Mouse (Mus musculus): ENCODE measurements around the gene Cdh13. TPM values are rescaled to one million over a fixed set of nuclear protein-coding genes. Genes with fewer than 3 reads are reported as not detected.

The Cdh13 gene
- total and polyA plus RNA-seq, 3 experiments: 162 to 172 (median 163) TPM

- no peak overlapping the region for H3K27ac ChIP-seq
- WGBS: 55% methylated on average over 7 of the region's 7 CpGs
- no peaks in the 10 kb centered on the region for H3K4me1 ChIP-seq (ENCODE audit: control insufficient read depth, insufficient read depth, low read length)
- H3K79me2 ChIP-seq (replicated peaks; ENCODE audit: control insufficient read depth, insufficient read depth, low read length): no peaks in the 10 kb centered on the region
- no peak for TF ChIP-seq EP300 (IDR thresholded peaks at IDR 0.05; ENCODE audit: insufficient read depth, low read depth, low read length)
- no peak for TF ChIP-seq POLR2A (IDR thresholded peaks at IDR 0.05; ENCODE audit: insufficient read depth, low read depth, low read length)
- TF ChIP-seq CTCF (IDR thresholded peaks at IDR 0.05): no peak
- intact Hi-C loops (cut with DNase I): no loop called here
- DNase-seq: no peak
- H3K36me3 ChIP-seq (ENCODE audit: control insufficient read depth, insufficient read depth, low read length): no peaks in the 10 kb centered on the region
- no peak overlapping the region for H3K4me3 ChIP-seq
- H3K9ac ChIP-seq (ENCODE audit: low read depth, low read length): no peak overlapping the region
- H3K27me3 ChIP-seq (ENCODE audit: control insufficient read depth, insufficient read depth, low read length): no peaks in the 10 kb centered on the region
Observed at GRCm38 (mm10) chr8:118249923-118250322, 33.6 kb upstream of the Cdh13 start.

DNA sequence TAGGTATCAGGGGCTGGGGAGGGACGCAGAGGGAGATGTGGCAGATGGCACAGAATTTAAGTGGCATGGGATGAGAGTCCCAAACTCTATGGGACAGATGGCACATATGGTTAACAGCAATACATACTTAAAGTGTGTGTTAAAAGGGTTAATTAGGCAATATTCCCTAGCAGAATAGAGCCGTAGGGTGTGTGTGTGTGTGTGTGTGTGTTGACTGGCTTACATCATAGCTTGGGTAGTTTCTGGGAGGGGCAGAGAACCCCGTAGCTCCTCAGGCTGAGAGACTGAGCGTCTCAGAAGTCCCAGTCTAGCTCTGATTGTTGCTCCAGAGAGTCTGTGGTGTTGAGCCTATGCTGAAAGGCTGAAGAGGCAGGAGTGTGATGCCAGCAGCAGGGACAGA is 20.4 kb upstream of the Cdh13 start:
- Histone ChIP-seq H3K9ac (ENCODE audit: low read depth, low read length) (no peak overlapping the region), H3K4me3 (no peak overlapping the region), H3K27me3 (ENCODE audit: control insufficient read depth, insufficient read depth, low read length) (no peaks in the 10 kb centered on the region), H3K36me3 (ENCODE audit: control insufficient read depth, insufficient read depth, low read length) (no peaks in the 10 kb centered on the region), H3K79me2 (replicated peaks; ENCODE audit: control insufficient read depth, insufficient read depth, low read length) (no peaks in the 10 kb centered on the region), H3K27ac (no peak overlapping the region), H3K4me1 (ENCODE audit: control insufficient read depth, insufficient read depth, low read length) (no peaks in the 10 kb centered on the region)
- intact Hi-C loops (cut with DNase I): no loop called here
- no peak for TF ChIP-seq CTCF (IDR thresholded peaks at IDR 0.05)
- no peak for TF ChIP-seq EP300 (IDR thresholded peaks at IDR 0.05; ENCODE audit: insufficient read depth, low read depth, low read length)
- TF ChIP-seq POLR2A (IDR thresholded peaks at IDR 0.05; ENCODE audit: insufficient read depth, low read depth, low read length): no peak
- no peak for DNase-seq
- WGBS: 44% methylated on average over 4 of the region's 4 CpGs

GRCm38 (mm10) chr8:118270751-118271402 is 12.7 kb upstream of the Cdh13 start:
- Histone ChIP-seq H3K9ac (ENCODE audit: low read depth, low read length) (no peak overlapping the region), H3K4me3 (no peak overlapping the region), H3K79me2 (replicated peaks; ENCODE audit: control insufficient read depth, insufficient read depth, low read length) (no peaks in the 10 kb centered on the region), H3K27me3 (ENCODE audit: control insufficient read depth, insufficient read depth, low read length) (no peaks in the 10 kb centered on the region), H3K36me3 (ENCODE audit: control insufficient read depth, insufficient read depth, low read length) (no peaks in the 10 kb centered on the region), H3K4me1 (ENCODE audit: control insufficient read depth, insufficient read depth, low read length) (no peaks in the 10 kb centered on the region), H3K27ac (no peak overlapping the region)
- no peak for DNase-seq
- WGBS: 43% methylated on average over 7 of the region's 7 CpGs
- TF ChIP-seq CTCF (IDR thresholded peaks at IDR 0.05) (no peak), POLR2A (IDR thresholded peaks at IDR 0.05; ENCODE audit: insufficient read depth, low read depth, low read length) (no peak), EP300 (IDR thresholded peaks at IDR 0.05; ENCODE audit: insufficient read depth, low read depth, low read length) (no peak)
- intact Hi-C loops (cut with DNase I): no loop called here

- Histone ChIP-seq H3K9ac (ENCODE audit: low read depth, low read length) (no peak overlapping the region), H3K27ac (no peak overlapping the region), H3K79me2 (replicated peaks; ENCODE audit: control insufficient read depth, insufficient read depth, low read length) (no peaks in the 10 kb centered on the region), H3K27me3 (ENCODE audit: control insufficient read depth, insufficient read depth, low read length) (no peaks in the 10 kb centered on the region), H3K4me3 (no peak overlapping the region), H3K36me3 (ENCODE audit: control insufficient read depth, insufficient read depth, low read length) (no peaks in the 10 kb centered on the region), H3K4me1 (ENCODE audit: control insufficient read depth, insufficient read depth, low read length) (no peaks in the 10 kb centered on the region)
- intact Hi-C loops (cut with DNase I): no loop called here
- 89% methylated on average over 1 of the region's 1 CpGs for whole genome bisulfite sequencing
- DNase-seq: no peak
- no peak for TF ChIP-seq CTCF (IDR thresholded peaks at IDR 0.05)
- TF ChIP-seq EP300 (IDR thresholded peaks at IDR 0.05; ENCODE audit: insufficient read depth, low read depth, low read length): no peak
- TF ChIP-seq POLR2A (IDR thresholded peaks at IDR 0.05; ENCODE audit: insufficient read depth, low read depth, low read length): no peak
Observed at GRCm38 (mm10) chr8:118272493-118272892, 11.0 kb upstream of the Cdh13 start.

GRCm38 (mm10) chr8:118274243-118274642 is 9.3 kb upstream of the Cdh13 start:
- TF ChIP-seq EP300 (IDR thresholded peaks at IDR 0.05; ENCODE audit: insufficient read depth, low read depth, low read length): no peak
- no peak for TF ChIP-seq CTCF (IDR thresholded peaks at IDR 0.05)
- TF ChIP-seq POLR2A (IDR thresholded peaks at IDR 0.05; ENCODE audit: insufficient read depth, low read depth, low read length): no peak
- Histone ChIP-seq H3K4me3 (no peak overlapping the region), H3K79me2 (replicated peaks; ENCODE audit: control insufficient read depth, insufficient read depth, low read length) (no peaks in the 10 kb centered on the region), H3K27me3 (ENCODE audit: control insufficient read depth, insufficient read depth, low read length) (no peaks in the 10 kb centered on the region), H3K9ac (ENCODE audit: low read depth, low read length) (no peak overlapping the region), H3K27ac (no peak overlapping the region), H3K36me3 (ENCODE audit: control insufficient read depth, insufficient read depth, low read length) (no peaks in the 10 kb centered on the region), H3K4me1 (ENCODE audit: control insufficient read depth, insufficient read depth, low read length) (no peaks in the 10 kb centered on the region)
- WGBS: 78% methylated on average over 9 of the region's 9 CpGs
- intact Hi-C loops (cut with DNase I): no loop called here
- no peak for DNase-seq

GRCm38 (mm10) chr8:118274688-118275087 is 8.8 kb upstream of the Cdh13 start:
- Histone ChIP-seq H3K4me1 (ENCODE audit: control insufficient read depth, insufficient read depth, low read length) (no peaks in the 10 kb centered on the region), H3K36me3 (ENCODE audit: control insufficient read depth, insufficient read depth, low read length) (no peaks in the 10 kb centered on the region), H3K9ac (ENCODE audit: low read depth, low read length) (no peak overlapping the region), H3K27me3 (ENCODE audit: control insufficient read depth, insufficient read depth, low read length) (no peaks in the 10 kb centered on the region), H3K79me2 (replicated peaks; ENCODE audit: control insufficient read depth, insufficient read depth, low read length) (no peaks in the 10 kb centered on the region), H3K4me3 (no peak overlapping the region), H3K27ac (no peak overlapping the region)
- peak; percentile 51; the same call in 1 of the 2 replicates for TF ChIP-seq EP300 (IDR thresholded peaks at IDR 0.05; ENCODE audit: insufficient read depth, low read depth, low read length)
- peak; percentile 90 for TF ChIP-seq CTCF (IDR thresholded peaks at IDR 0.05)
- TF ChIP-seq POLR2A (IDR thresholded peaks at IDR 0.05; ENCODE audit: insufficient read depth, low read depth, low read length): no peak
- intact Hi-C loops (cut with DNase I): no loop called here
- peak; percentile 55 to 82 for DNase-seq
- 3% methylated on average over 4 of the region's 4 CpGs for WGBS

All from heart, adult 2 months (tissue).